Mouse (Mus musculus) mouse embryonic stem cell (cell line): ENCODE data around the gene Tgfa.

ENCODE experiments used
- in situ Hi-C, 2 experiments: fragments of 300-500 bp; cut with MboI; formaldehyde crosslinking; loops; 1 replicate in 1 of 2; 3 replicates in 1 of 2; pipeline ENCODE4 v1.14.3; 2019 to 2020; ENCODE audit warnings: low sequenced_read_pairs in 2 of 2, low pct_unique_long_range_greater_than_20kb in 1 of 2, mixed read lengths in 1 of 2; ENCODE audit not compliant: unreplicated experiment in 1 of 2

The Tgfa gene

DNA sequence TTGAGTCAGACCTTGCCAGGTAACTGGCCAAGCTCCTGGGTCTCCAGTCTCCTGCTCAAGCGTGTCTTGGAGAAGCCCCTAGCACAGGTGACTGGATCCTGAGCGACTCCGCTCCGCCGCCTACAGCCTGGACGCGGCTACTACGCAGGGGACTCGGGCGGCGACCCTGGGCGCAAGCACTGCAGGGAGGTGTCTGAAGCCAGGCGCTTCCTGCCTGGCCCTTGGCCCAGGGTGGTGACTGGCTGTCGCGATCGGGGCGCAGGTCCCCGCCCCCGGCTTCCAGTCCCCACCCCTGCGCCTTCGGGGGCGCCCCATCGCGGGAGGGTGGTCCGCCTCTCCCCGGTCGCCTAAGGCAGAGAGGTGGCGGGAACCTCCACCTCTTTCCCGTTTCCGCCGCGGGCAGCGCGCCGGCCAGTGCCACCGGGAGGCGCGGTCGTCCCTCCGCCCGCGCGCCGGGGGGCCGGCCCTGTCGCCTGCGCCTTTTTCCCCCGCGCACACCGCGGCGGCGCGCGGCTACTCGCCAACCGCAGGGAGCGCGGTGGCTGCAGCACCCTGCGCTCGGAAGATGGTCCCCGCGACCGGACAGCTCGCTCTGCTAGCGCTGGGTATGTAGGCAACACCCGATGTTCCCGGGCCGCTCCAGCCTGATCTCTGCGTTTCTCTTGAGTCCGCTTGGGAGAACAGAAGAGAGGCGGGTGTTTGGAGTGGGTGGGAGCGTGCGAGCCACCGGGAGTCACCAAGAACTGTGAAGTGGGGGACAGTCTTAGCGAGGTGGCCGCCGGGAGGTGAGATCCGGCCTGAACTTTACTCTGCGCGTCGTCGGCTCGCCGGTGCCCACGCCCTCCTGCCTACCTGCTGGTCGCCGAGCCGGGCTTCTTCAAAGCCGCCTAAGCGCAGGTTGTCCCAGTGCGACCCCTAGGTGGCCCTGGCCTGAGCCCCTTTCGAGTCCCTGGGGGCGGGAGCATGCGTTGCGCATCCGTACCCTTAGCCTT, at the start of gene Tgfa:
Tgfa (plus strand) TSS at position 283 of the 992 bp plus-strand sequence.
- in situ Hi-C loops = no loop called here

DNA sequence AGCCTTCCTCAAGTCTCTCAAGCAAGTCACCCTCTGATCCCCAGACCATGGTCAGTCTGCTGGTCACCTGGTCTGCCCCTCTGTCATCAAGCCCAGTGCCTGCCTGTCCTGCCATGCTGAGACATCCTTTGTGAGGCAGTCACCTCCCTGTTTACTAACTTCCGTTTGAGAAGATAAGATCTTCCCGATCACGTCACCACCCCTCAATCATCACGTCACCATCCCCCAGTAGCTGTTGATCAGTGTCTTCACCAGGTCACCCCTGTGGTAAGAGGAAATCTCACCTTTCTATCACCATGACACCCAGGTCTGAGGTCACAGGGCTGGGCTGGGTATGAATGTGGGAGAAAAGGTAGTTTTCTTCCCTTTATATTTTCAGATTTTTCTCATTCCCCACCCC, 46.5 kb upstream of the Tgfa start:
- in situ Hi-C loops = no loop called here

DNA sequence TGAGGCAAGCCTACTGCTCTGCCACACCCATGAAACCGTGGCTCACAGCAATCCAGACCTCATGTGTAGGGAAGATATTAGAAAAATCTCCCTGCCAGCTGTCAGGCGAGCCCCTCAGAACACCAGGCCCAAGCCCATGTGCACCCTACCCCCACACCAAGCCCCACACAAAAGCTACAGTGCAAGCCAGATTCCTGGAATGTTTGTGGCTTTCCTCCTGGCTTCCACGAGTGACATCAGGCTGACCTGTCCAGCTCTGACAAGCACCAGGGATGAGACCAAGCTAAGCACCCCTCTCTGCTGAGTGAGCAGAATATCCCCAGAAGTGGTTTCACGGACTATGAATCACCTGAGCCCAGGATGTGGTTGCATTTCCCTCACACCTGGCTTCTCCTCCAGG, 46.0 kb upstream of the Tgfa start:
- in situ Hi-C loops = no loop called here

DNA sequence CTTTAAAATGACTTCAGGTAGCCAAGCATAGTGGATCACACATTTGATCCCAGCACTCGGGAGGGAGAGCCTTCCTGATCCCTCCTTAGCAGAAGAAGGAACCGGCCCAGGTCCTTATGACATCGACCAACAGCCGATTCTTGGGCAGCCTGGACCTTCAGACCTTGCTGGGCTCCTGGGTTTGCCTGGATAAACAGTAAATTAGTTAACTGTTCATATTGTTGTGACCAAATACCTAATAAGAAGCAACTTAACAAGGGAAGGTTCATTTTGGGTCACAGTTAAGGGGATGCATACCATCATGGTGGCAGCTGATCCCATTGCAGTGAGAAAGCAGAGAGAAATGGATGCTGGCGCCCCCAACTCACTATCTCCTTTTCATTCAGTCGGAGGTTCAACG, 42.3 kb upstream of the Tgfa start:
- in situ Hi-C loops = no loop called here

DNA sequence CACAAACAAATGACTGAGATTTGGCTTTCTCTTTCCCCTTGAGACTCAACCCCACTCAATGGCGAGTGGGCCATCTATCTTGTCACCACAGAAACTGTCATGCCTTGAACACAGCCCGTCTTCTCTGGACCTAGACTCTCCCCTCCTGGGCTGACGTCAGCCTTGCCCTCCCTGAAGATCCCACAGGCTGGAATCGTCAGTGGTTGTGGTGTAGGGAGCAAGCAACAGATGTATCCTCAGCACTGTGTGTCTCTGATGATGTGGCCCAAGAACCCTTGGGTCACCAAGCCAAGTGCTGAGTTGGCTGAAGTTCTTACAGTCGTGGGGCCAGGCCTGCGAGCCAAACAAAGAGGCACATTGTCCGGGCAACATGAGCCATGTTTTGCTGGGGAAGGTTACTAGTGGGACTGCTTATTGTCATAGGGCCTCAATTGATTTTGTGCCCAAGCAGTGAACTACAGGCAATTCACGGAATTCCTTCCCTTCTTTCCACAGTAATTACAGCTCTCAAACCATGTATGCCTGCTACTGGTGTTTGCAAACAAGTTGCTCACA, 41.5 kb upstream of the Tgfa start:
- in situ Hi-C loops = no loop called here

DNA sequence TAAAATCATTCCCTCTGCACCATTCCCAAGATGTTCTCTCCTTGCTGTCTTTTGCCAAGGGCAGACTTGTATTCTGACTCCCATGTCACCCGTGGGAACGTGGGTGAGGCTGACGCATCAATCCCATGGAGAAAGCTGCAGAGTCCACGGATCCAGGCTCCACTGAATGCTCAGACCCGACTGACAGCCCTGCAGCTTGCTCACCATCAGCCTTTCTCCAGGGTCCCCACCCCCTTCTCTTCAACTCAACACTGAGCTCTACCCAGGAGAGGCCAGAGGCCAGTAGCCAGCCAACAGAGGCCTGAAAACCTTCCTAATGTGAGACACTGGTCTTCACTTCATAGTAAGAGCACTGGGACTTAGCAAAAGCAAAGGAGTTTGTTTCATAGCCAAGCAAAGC, 41.0 kb upstream of the Tgfa start:
- in situ Hi-C loops = no loop called here

DNA sequence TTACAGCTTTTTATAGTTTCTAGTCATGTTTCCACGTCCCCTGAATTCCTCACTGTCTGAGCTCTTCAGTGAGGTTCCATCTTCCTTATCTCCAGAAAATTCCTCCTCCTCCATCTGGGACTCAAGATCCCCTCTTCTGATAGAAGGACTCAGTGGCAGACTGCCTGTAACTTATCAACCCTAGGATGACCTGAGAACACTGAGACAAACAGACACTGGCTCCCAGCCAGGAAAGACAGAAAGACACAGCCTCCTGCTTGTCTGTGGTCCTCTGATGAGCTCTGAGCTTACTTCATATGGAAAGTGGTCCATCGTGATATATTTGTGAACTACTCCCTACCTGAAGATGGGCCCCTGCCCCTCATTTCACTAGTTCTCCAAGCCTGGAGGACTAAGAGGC, 40.5 kb upstream of the Tgfa start:
- in situ Hi-C loops = no loop called here

DNA sequence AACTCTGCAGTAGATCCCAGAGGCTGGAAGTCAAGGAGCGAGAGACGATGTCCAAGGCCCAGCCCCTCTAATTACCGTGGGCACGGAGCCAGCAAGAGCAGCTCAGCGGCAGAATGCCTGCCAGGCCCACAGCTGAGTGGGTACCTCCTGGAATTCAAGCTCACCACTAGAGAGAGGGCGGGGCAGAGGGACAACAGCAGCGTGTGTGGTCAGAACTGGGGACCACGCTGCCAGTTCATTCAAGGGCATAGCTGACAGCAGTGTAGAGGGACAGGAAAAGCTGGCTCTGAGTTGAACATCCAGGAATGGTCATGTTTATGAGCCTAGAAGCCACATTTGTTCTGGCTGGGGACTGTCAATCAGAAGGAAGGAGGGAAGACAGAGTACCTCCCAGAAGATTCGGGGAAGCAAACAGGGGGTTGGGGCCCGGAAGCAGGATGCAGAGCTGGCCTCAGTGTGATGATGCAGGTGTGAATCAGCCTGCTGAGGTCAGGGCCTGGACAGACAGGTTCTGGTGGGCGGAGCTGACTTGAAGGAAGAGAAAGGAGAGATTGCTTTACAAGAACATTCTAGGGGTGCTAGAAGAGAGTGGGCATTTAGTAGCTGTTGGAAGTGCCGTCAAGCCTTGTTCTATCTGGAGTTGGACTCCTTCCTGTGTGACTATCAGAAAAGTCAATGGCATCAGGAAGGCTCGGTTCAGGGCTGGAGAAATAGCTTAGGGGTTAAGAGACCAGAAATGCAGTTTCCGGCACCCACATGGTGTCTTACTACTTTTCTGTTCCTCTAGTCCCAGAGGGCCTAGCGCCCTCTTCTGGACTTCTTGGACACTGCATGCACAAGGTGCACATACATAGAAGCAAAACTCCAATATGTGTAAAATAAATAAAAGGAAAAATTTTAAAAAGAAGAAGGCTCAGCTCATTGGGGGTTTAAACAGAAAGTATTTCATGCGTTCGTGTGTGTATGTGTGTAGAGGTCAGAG, 37.5 kb upstream of the Tgfa start:
- in situ Hi-C loops = no loop called here

DNA sequence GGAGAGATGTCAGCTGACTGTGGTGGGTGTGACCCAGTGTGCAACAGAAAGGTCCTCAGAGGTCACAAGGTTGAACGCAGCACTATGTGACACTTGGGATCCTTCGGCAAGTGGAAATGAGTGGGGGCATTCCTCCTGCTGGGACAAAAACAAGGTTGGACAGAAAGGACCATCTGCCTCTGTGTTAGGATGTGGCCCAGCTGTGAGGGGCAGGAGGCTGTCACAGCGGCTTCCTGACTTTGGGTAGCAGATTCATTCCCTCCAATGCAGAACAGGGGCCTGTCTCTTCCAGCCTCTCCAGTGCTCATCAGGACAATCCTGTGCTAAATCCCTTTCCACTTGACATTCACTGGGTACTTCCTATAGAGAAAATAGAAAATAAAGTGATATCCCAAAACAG, 34.1 kb upstream of the Tgfa start:
- in situ Hi-C loops = no loop called here

DNA sequence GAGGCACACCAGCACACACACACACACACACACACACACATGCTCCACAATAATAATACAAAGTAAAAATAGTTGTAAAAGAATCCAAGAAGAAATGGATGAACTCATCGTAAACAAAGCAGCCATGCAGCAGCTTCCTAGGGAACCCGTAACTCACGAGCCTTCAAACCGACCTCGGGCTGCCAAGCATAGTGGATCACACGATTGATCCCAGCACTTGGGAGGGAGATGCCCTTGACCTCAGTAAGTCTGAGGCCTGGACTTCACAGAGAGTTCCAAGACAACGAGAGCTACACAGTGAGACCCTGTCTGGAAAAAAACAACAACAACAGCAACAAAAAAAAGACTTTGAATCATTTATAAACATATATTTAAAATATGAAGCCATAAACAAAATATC, 33.4 kb upstream of the Tgfa start:
- in situ Hi-C loops = no loop called here

DNA sequence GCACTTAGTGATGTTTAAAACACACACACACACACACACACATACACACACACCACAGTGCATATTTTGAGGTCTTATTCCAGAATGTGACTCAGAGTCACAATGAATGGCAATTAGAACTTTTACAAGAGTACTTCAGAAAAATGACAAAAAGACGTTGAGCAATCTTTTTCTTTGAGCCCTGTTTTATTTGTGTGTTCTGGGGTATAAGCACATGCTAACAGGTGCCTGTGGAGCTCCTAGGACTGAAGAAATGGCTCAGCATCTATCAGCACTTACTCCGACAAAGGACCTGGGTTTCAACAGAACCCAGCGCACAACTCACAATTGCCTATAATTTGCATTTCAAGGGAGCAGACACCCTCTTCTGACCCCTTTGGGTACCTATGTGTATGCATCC, 31.0 kb upstream of the Tgfa start:
- in situ Hi-C loops = no loop called here

DNA sequence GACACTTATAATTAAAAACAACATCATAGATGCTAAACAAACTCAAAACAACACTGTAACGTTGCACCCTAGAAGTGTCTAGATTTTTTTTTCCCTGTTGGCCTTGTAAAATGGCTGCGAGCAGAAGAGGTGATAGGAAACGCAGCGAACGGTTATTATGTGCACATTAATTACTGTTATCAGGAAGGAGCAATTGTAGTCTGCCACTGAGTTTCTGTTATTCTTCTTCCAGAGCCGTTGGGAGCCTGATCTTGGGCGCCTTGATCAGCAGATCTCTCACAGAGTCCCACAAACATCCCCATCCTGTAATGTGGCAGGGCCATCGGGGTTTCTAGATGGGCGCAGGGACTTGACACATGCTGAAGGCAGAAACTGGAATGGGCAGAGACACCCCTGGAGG, 28.6 kb upstream of the Tgfa start:
- in situ Hi-C loops = no loop called here

DNA sequence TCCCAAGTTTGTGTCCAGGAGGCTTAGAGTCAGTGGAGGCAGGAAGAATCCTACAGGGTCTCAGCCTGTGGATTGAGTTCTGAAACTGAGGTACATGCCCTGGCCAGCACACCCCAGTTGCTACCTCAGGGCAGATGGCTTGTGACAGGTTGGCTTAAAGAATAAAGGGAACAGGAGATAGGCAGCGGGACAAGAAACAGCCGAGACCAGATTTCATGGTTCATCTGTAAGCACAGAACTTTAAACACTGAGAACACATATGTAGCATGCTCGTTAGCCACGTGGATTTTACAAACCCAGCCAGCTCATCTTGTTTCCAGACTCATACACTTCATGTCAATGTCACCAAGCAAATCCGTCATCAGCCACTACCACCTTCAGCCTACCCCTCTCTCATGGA, 27.2 kb upstream of the Tgfa start:
- in situ Hi-C loops = no loop called here

DNA sequence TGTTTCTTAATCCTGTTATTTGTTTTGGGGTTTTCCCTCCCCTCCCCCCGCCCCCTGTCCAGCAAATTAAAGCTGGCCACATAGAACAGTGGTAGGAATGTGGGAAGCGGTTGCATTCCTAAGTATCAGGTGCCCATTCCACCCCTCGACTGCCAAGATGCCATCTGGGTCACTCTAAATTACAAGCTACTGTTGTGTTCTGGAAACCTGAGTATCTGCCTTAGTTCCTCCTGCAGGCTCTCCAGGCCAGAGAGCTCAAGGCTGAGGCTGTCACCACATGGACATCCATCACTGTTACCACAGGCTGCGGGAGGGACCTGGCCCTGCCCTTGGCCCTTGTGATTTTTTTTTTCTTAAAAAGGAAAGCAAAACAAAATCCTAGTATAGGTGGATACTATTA, 25.9 kb upstream of the Tgfa start:
- in situ Hi-C loops = no loop called here

DNA sequence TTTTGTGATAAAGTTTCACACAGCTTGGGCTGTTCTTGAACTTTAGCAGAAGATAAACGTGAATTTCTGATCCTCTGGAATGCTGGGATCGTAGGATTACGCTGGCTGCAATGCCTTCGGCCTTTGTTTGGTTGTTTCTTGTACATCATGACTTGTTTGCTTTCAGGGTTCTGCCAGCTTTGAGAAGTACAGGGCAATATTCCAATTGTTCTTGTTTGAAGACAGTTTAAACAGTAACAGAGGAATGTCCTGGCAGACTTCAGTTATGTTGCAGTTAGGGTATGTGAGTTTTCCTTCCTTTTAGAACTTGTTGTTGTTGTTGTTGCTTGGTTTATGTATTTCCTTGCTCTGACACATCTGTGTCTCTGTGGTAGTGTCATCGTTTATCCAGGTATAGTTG, 18.8 kb upstream of the Tgfa start:
- in situ Hi-C loops = no loop called here

DNA sequence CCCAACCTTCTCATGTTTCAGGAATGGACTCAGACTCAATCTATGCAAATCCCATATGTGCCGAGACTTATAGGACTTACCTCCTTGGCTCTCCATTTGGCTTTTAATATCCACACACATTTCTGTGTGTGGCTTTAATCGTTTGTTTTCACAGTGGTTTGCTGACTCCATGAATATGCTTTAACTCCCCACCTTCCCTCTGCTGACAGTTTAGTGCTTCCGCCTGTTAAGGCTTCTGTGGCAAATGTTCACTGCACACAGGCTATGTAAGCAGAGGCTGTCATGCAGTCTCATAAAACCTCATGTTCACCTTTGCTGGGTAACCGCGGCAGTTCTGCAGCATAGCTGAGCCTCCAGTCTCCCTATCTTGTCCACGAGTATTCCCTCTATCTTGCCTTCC, 18.3 kb upstream of the Tgfa start:
- in situ Hi-C loops = no loop called here

DNA sequence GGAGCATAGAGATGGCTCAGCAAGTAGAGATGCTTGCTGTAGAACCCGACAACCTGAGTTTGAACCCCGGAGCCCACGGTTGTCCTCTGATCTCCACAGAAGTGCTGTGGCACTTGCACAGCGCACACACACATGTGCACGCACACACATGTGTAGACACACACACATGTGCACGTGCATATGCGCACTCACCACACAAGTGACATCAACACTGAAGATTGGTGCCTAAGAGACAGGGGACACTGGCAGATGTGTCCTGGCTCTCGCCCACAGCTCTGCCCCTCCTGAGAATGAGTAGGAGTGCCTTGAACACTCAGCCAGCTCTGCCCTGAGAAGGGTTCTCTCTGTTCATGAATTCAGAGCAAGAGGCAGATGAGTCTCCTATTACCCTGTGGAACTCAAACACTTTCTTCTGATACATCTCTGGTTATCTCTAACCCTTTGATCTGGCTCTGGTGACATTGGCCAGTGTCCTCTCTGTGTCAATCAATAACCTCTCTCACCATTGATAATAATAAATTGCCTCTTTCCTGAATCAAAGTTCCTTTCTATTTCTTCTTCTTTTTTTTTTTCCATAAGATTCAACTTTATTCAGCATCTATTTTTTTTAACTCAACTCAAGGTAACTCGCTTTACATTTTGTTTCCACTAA, 17.6 kb upstream of the Tgfa start:
- in situ Hi-C loops = no loop called here

DNA sequence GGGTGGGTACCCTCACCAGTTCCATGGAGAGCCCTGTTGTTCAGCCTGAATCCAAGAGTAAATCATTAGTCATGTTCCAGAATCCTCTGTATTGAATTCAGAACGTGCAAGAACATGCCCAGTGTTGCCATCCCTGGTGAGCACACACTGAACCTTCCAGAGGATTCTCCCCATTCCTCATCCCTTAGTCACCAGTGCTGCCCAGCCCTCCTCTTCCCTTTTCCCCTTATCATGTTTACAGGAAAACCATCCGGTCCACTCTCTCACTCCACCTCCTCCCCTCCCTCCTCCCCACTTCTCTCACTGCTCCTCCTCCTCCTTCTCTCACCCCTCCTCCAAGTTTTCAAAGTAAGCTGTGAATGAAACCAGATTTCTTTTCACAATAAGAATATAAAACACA, 14.4 kb upstream of the Tgfa start:
- in situ Hi-C loops = no loop called here

DNA sequence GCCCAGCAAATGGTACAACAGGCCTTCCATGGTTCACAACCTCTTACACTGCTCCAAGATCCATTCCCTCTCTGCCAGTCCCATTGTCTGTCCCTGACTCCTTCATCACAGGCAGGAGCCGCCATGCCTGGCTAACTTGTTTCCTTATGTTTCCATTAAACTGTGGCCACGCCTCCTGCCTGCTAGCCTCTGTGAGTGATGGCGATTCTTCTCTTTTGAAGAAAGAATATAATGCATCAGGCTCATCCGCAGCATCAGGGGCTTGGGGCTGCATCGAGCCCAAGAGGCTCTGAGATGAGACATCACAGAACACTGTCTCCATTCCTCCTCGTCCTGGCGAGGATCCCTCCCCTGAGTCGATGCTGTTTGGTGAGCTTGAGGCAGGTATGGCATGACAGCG, 13.0 kb upstream of the Tgfa start:
- in situ Hi-C loops = no loop called here
